Mouse (Mus musculus): ENCODE measurements around the gene Nrf1. TPM values are rescaled to one million over a fixed set of nuclear protein-coding genes. Genes with fewer than 3 reads are reported as not detected.
A peak's percentile ranks its signal among the peaks of the same experiment; 100 is the strongest.

Gene Nrf1
- 10 to 100 TPM; 22.9 to 24.1 TPM for total RNA-seq (2021)
- long read RNA-seq, transcript Nrf1-211 (12 exons, 3,584 nt) = major isoform, 8 of 27 reads
- long read RNA-seq, transcript Nrf1-210 (12 exons, 3,295 nt) = minor isoform, 6 of 27 reads
- long read RNA-seq, partial matches to known transcripts = 3 of 27 reads
- long read RNA-seq, other reads (novel, unspliced or antisense) = 8 of 27 reads

DNA sequence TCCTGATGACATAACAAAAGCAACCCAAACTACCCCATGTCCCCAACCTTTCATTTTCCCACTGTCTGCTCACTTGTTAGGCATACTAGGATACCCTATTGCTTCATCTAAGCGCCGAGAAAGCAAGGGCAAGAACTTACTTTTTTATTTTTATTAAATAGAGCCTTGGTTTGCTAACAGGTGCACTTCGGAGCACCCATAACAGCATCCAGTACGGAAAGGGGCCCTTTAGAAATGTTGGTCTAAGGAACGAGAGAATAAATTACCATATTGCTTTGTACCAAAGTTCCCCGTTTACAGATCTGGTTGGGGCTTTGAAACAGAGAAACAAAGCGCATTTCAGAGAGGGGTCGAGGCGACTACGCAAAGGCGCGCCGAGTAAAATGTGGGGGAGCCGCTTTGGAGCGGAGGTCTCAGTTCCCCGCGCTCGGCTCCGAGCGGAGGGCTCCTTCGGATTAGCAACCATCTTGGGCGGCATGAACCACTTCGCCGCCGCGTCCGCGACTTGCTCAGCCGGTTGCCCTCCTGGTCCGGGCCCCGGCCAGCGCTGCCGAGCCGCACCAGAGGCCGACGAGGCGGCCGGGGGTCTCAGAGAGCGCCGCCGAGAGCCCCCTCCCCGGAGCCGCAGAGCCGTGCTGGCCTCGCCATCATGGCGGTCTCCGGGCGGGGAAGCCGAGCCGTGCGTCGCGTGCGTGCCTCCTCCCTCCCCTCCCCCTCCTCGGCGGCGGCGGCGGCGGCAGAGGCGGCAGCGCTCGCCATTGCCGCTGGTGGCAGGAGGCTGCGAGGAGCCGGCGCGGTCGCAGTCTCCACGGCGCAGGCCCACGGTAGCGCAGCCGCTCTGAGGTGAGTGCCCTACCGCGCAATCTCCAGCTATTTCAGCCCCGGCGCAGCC, at the start of gene Nrf1:
Gene Nrf1 (plus strand): TSS at position 718 of the 892 bp plus-strand sequence.
- DNase-seq (ENCODE audit: low spot score in 2 of 2) = peak; percentile 89 to 95

DNA sequence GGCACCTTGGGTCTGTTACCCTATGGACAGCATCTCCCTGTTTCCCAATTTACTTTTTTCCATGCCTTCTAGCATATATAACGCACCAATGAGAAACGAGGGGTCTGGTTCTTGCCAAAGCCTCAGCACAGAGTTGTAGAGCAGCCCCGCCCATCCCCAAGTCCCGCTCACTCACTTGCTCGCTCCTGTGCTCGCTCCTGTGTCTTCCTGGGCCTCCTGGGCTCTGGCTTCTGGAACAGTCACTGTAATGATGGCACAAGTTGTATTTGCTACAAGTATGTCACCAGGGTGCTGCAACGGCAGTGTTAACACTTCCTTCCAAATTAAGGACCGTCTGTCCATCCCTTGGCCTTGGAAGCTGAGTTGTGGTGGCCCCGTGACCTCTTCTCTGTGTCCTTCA, 49.6 kb upstream of the Nrf1 start:
- no peak for DNase-seq (ENCODE audit: low spot score in 2 of 2)

- DNase-seq (ENCODE audit: low spot score in 2 of 2) = no peak
Measured at GRCm38 (mm10) chr6:29998771-29999170, 49.0 kb upstream of the Nrf1 start.

DNA sequence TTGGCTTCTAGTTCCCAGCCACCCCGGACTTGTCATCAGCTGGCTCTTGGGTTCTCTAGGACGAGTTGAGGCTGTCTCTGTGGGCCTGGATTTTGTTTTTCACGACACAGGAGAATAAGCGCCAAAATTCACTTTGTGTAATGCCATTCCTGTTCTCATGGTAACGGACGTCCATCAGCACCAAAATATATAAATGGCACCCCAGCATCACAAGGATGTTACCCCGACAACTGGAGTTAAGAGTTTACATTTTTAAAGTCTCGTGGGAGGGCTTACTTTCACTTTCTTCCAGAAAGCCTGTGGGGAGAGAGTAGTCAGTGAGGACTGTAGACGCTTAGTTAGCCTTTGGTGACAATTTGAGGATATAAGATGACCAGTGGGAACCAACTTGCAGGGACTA, 45.2 kb upstream of the Nrf1 start:
- DNase-seq (ENCODE audit: low spot score in 2 of 2) = no peak

DNA sequence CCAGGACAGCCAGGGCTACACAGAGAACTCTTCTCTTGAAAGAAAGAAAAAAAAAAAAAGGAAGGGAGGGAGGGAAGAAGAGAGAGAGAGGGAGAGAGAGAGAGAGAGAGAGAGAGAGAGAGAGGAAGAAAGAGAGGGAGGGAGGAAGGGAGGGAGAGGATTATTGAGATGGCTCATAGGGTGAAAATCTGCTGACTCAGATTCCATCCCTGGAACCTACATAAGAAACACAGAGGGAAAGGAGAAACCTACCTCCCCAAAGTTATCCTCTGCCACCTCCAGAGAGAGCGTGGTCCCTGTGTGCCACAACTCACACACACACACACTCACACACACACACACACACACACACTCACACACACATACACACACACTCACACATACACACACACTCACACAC, 41.9 kb upstream of the Nrf1 start:
- DNase-seq (ENCODE audit: low spot score in 2 of 2) = no peak

DNA sequence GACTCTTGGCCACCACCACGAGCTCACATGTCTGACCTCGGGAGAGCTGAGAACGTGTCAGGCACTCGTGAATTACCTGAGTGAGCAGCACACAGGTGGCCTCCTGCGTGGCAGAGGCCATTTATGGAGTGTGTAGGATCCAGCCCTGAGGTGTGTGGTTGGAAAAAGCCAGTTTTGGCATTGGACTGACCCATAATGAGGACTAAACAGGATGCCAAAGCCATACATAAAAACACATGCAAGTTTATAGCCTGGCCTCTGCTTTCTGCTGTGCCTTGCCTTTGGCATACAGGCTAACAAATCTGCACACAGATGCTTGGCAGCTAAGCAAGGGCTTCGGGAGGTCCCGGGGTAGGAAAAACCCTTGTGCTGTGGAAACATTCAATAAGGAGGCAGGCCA, 38.6 kb upstream of the Nrf1 start:
- no peak for DNase-seq (ENCODE audit: low spot score in 2 of 2)

DNA sequence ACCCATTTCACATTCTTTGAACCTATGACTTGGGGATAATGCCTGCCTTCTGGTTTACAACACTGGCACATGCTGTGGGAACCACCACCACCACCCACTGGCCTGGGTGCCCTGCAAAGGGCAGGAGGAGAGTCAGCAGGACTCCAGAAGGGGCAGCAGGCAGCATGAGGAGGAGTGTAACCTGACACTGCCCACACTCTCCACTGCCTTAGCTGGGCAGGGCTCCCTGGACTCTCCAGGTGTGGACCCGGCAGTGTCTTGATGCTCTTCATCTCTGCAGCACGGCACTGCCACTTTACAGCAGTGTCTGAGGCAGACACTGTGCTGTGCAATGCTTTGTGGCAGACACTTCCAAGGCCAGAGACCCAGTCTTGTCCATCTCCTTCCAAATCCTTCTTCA, 34.3 kb upstream of the Nrf1 start:
- no peak for DNase-seq (ENCODE audit: low spot score in 2 of 2)

DNA sequence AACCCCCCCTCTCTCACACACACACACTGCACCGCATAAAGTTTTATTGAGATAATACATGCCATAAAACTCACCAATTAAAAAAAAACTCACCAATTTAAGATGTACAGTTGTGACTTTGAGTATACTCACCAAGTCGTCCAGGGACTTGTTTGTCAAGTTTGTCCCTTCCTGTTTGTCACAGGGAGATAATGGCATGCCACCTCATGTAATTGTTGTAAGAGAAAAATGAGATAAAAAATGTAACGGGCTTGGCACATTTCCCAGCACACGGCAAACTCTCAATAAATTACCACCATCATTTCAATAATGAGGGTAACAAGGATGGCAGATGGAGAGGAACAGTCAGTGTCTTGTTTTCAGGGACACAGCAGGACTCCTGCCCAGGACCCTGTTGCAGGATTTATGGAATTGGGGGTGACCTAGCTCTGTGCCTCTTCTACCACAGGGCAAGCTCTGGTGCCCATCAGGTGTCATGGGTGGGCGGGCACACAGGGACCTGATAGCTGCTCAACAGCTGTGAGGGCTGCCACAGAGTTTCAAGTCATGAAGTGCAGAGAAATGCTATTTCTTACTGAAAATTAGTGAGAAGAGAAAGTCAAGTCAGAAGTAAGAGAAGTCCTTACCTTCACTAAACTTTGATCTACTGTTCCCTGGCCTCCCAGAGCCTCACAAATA, 33.5 kb upstream of the Nrf1 start:
- peak in 1 of 2 experiments; percentile 15 for DNase-seq (ENCODE audit: low spot score in 2 of 2)

GRCm38 (mm10) chr6:30021241-30021640, 26.5 kb upstream of the Nrf1 start:
- DNase-seq (ENCODE audit: low spot score in 2 of 2) = no peak

GRCm38 (mm10) chr6:30021656-30022055, 26.1 kb upstream of the Nrf1 start:
- DNase-seq (ENCODE audit: low spot score in 2 of 2) = no peak

- DNase-seq (ENCODE audit: low spot score in 2 of 2) = no peak
Measured at GRCm38 (mm10) chr6:30026799-30027198, 21.0 kb upstream of the Nrf1 start.

- no peak for DNase-seq (ENCODE audit: low spot score in 2 of 2)
Measured at GRCm38 (mm10) chr6:30028358-30028757, 19.4 kb upstream of the Nrf1 start.

DNA sequence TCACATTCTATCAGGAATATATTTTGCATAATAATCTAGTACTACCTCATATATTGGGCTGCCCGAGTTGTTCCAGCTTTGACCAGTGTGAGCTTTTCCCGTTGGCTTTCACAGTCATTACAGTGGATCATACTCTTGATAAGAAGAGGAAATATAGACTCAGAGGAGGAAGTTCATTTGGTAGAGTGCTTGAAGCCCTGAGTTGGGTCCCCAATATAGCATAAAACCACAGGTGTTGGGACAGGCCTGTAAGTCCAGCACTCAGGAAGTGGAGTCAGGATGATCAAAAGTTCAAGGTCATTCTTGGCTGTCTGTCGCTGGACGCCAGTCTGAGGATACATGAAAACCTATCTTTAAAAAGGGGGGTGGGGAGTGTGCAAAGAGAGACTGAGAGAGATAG, 12.7 kb upstream of the Nrf1 start:
- DNase-seq (ENCODE audit: low spot score in 2 of 2) = no peak

DNA sequence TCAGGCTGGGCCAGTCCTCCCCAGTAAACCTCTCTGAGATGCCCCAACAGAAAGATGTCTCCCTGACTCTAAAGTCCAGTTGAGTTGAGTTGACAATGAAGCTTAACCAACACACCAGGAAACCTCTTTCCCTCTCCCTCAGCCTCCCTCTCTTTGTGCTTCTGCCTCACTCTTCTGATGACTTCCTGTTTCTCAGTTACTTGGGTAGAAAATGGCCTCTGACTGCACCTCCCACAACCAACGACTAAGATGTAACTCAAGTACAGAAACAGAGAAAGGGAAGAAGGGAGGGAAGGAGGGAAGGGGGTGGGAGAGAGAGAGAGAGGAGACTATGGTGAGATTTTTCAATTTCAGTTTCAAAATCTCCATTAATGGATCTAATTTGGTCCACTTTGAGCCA, 6.3 kb upstream of the Nrf1 start:
- DNase-seq (ENCODE audit: low spot score in 2 of 2) = no peak

DNA sequence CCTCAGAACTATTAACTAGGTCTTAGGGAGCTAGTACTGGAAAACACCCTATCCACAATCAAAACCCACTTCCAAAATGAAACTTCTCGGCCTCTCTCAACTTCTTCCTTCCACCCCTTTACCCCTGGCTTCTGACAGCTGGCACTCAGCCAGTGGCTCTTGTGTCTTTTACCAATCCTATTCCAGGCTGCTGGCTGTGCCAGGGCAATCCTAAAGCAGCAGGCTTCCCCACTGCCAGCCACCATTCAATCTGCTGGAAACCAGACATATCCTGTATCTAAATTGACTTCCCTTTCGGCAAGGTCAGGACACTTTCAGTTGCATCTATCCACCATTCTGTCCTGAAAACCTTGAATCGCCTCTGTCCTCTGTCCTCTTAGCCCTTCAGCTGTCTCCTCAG, 5.3 kb upstream of the Nrf1 start:
- DNase-seq (ENCODE audit: low spot score in 2 of 2) = no peak

DNA sequence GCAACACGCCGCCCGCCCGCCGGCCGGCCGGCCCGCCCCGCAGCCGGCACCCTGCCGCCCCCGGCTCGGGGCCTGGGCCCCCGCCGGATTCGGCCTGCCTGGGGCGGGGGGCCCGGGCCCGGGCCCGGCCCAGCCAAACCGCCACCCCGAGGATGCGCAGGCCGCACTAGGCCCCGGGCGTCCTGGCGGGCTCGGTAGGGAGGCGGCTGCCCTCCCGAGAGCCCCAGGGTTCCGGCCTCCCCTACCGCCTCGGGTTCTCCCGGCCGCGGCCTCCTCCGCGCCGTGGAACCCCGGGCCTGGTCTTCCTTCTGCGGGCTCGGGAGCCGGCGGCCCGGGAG, 344 bp downstream of the Nrf1 start:
- DNase-seq (ENCODE audit: low spot score in 2 of 2) = no peak

DNA sequence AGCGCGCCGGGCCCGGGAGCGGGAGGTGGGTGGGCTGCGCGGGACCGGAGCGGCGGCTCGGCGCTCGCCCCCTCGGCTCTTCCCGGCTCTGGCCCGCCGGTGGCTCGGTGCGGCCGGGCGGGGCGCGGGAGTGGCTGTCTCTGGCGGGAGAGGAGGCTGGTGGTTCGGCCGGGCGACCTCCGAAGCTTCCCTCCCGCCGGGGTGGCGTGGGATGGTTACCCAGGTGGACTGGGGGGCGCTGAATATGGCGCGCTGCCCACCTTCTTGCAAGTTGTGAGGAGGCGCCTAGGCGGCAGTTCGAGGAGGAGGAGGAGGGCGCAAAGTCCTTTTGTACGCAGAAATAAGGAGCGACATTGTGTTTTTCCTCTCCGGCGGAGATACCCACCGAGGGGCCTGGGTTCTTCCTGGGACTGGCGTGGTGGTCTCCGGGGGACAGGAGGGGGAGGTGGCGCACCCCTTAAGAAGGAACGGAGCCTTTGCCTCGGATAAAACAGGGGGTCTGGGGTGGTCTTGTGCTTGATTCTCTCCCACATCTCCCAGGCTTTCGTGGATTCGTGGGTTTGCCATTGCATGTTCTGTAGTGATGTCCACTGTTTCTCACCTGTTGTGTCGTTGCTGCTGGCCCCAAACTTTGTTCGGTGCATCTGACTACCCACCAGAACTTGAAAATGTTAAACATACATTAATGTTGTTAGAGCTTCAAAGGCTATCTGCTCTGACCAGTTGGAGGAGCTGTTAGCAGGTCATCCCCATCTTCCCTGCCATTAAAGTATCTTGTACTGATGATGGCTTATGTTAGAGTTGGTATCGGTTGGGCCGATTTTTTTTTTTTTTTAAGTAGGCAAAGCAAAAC, 939 bp downstream of the Nrf1 start:
- peak; percentile 39 to 46 for DNase-seq (ENCODE audit: low spot score in 2 of 2)

GRCm38 (mm10) chr6:30053116-30053515, 5.3 kb downstream of the Nrf1 start:
- DNase-seq (ENCODE audit: low spot score in 2 of 2) = no peak

- no peak for DNase-seq (ENCODE audit: low spot score in 2 of 2)
Measured at GRCm38 (mm10) chr6:30062544-30062943, 14.8 kb downstream of the Nrf1 start.

- DNase-seq (ENCODE audit: low spot score in 2 of 2) = no peak
Measured at GRCm38 (mm10) chr6:30065369-30065768, 17.6 kb downstream of the Nrf1 start.

GRCm38 (mm10) chr6:30066746-30067145, 19.0 kb downstream of the Nrf1 start:
- no peak for DNase-seq (ENCODE audit: low spot score in 2 of 2)
